Mouse (Mus musculus) heart, postnatal 0 days (tissue): Measurements from ENCODE around the gene Elfn2. TPM values are rescaled to one million over a fixed set of nuclear protein-coding genes. Genes with fewer than 3 reads are reported as not detected.
A peak's percentile ranks its signal among the peaks of the same experiment; 100 is the strongest.

Experiments used
- ATAC-seq: fragments of 200-750 bp; cut with Nextera tagmentation; 2 replicates; pipeline ENCODE4 v1.8.0; 2017; ENCODE audit warnings: low read depth, moderate number of reproducible peaks, moderate library complexity; ENCODE audit not compliant: insufficient read depth
- DNase-seq: peaks from one replicate; pipeline ENCODE4 v3.0.0-alpha.2; 2016; ENCODE audit warnings: low spot score
- H3K27ac ChIP-seq: fragments of 300-500 bp; sonication (generic); 2 replicates; pipeline ENCODE4 v1.5.1; 2014; ENCODE audit warnings: low read depth, mild to moderate bottlenecking
- H3K27me3 ChIP-seq: fragments of 300-500 bp; sonication (generic); 2 replicates; pipeline ENCODE4 v1.6.1; 2014; ENCODE audit warnings: low read length, mixed read lengths; ENCODE audit not compliant: control insufficient read depth, insufficient read depth
- H3K36me3 ChIP-seq: fragments of 300-500 bp; sonication (generic); replicated peaks from 2 replicates; pipeline ENCODE4 v1.6.1; 2014; ENCODE audit warnings: low read length, mixed read lengths; ENCODE audit not compliant: control insufficient read depth, insufficient read depth
- H3K4me1 ChIP-seq: fragments of 300-500 bp; sonication (generic); 2 replicates; pipeline ENCODE4 v1.6.1; 2014; ENCODE audit warnings: antibody characterized with exemption; ENCODE audit not compliant: control insufficient read depth, insufficient read depth
- H3K4me2 ChIP-seq: fragments of 300-500 bp; sonication (generic); 2 replicates; pipeline ENCODE4 v1.6.1; 2014; ENCODE audit warnings: low read depth, mild to moderate bottlenecking, low read length, moderate library complexity
- H3K4me3 ChIP-seq: fragments of 300-500 bp; sonication (generic); 2 replicates; pipeline ENCODE4 v1.5.1; 2014; ENCODE audit warnings: low read depth, low read length
- H3K9ac ChIP-seq: fragments of 300-500 bp; sonication (generic); replicated peaks from 2 replicates; pipeline ENCODE4 v1.6.1; 2014; ENCODE audit warnings: low read depth, low read length, mixed read lengths
- H3K9me3 ChIP-seq: fragments of 300-500 bp; sonication (generic); replicated peaks from 2 replicates; pipeline ENCODE4 v1.6.1; 2016; ENCODE audit warnings: low read length; ENCODE audit not compliant: control insufficient read depth
- CTCF ChIP-seq: IDR thresholded peaks from 2 replicates; pipeline ENCODE4 v1.5.1; 2016; ENCODE audit warnings: antibody characterized with exemption, control low read depth, low read depth
- EP300 ChIP-seq: IDR thresholded peaks from 2 replicates; pipeline ENCODE4 v1.6.1; 2016; ENCODE audit warnings: antibody characterized with exemption, low read depth
- WGBS: fragments of 180-500 bp; shearing (Covaris S2); extraction: QIAGEN DNeasy Blood & Tissue Kit; methylation state at CpG from one replicate; pipeline ENCODE4 v1.1.7; 2014; 5-methylcytosine and 5-hydroxymethylcytosine counted together
- polyA plus RNA-seq: library from polyadenylated mRNA; unstranded; fragments of >200 nt; fragmentation: Nextera tagmentation; extraction: Ambion mirVana; gene quantifications from 2 replicates; pipeline ENCODE4 v1.2.1, GENCODE M21; 2015
- total RNA-seq: library from RNA; depleted of rRNA; stranded (reverse); fragments of >200 nt; gene quantifications from 2 replicates; pipeline ENCODE4 v1.2.3, GENCODE M21; 2014; ENCODE audit warnings: low replicate concordance; rRNA removed

Elfn2 gene
- total RNA-seq (0.12 and 0.19 TPM in 2 replicates), polyA plus RNA-seq (0.05 and 0.11 TPM in 2 replicates)

- 2% methylated on average over 75 of the region's 89 CpGs for WGBS
- ATAC-seq = no peak
- H3K9me3 ChIP-seq = no peaks in the 10 kb centered on the region
Observed at GRCm38 (mm10) chr15:78718290-78719250, at the start of gene Elfn2. TSS of gene Elfn2 (minus strand) at chr15:78718771.

GRCm38 (mm10) chr15:78763704-78764103, 45.1 kb upstream of the Elfn2 start:
- Histone ChIP-seq H3K9ac (no peak overlapping the region), H3K4me3 (no peak overlapping the region), H3K4me1 (no peaks in the 10 kb centered on the region), H3K9me3 (no peaks in the 10 kb centered on the region), H3K4me2 (no peak overlapping the region), H3K36me3 (no peaks in the 10 kb centered on the region), H3K27me3 (0 out of 2 replicates have a peak, but pooled peaks cover 7% of the 10 kb centered on the region), H3K27ac (no peak overlapping the region)
- DNase-seq = no peak
- no peak for ATAC-seq
- WGBS = 83% methylated on average over 5 of the region's 5 CpGs
- TF ChIP-seq EP300 = no peak
- TF ChIP-seq CTCF = no peak

More at GRCm38 (mm10) chr15:78718290-78719250, at the start of gene Elfn2:
- no peak for TF ChIP-seq CTCF
- no peak for TF ChIP-seq EP300
- H3K27ac ChIP-seq = no peak within 1 kb of the TSS
- H3K9ac ChIP-seq = no peak within 1 kb of the TSS
- no peaks in the 10 kb centered on the region for H3K36me3 ChIP-seq
- DNase-seq = no peak
- peak within 1 kb of the TSS; percentile 54 for H3K4me2 ChIP-seq
- H3K4me3 ChIP-seq = peak within 1 kb of the TSS; percentile 37
- H3K4me1 ChIP-seq = peaks cover 7% of the 10 kb centered on the region
- H3K27me3 ChIP-seq = peaks cover 75% of the 10 kb centered on the region

GRCm38 (mm10) chr15:78763210-78763609, 44.6 kb upstream of the Elfn2 start:
- ATAC-seq (no peak), DNase-seq (no peak)
- TF ChIP-seq CTCF (no peak), EP300 (no peak)
- Histone ChIP-seq H3K27me3 (0 out of 2 replicates have a peak, but pooled peaks cover 7% of the 10 kb centered on the region), H3K9me3 (no peaks in the 10 kb centered on the region), H3K9ac (no peak overlapping the region), H3K27ac (no peak overlapping the region), H3K4me1 (no peaks in the 10 kb centered on the region), H3K4me2 (no peak overlapping the region), H3K4me3 (no peak overlapping the region), H3K36me3 (no peaks in the 10 kb centered on the region)
- WGBS = 26% methylated on average over 6 of the region's 10 CpGs

- Histone ChIP-seq H3K4me2 (no peak overlapping the region), H3K36me3 (no peaks in the 10 kb centered on the region), H3K9ac (no peak overlapping the region), H3K27me3 (0 out of 2 replicates have a peak, but pooled peaks cover 7% of the 10 kb centered on the region), H3K9me3 (no peaks in the 10 kb centered on the region), H3K4me3 (no peak overlapping the region), H3K4me1 (no peaks in the 10 kb centered on the region), H3K27ac (no peak overlapping the region)
- WGBS = 76% methylated on average over 13 of the region's 13 CpGs
- ATAC-seq (no peak), DNase-seq (no peak)
- TF ChIP-seq CTCF (no peak), EP300 (no peak)
Observed at GRCm38 (mm10) chr15:78761112-78761511, 42.5 kb upstream of the Elfn2 start.

GRCm38 (mm10) chr15:78758132-78758531, 39.6 kb upstream of the Elfn2 start:
- H3K4me3 ChIP-seq = no peak overlapping the region
- H3K9ac ChIP-seq = no peak overlapping the region
- no peak overlapping the region for H3K27ac ChIP-seq
- no peak overlapping the region for H3K4me2 ChIP-seq
- no peak for TF ChIP-seq EP300
- TF ChIP-seq CTCF = no peak
- H3K27me3 ChIP-seq = 0 out of 2 replicates have a peak, but pooled peaks cover 7% of the 10 kb centered on the region
- DNase-seq (no peak), ATAC-seq (no peak)
- no peaks in the 10 kb centered on the region for H3K36me3 ChIP-seq
- 89% methylated on average over 6 of the region's 6 CpGs for WGBS
- H3K9me3 ChIP-seq = no peaks in the 10 kb centered on the region
- no peaks in the 10 kb centered on the region for H3K4me1 ChIP-seq
